Mouse (Mus musculus) liver, embryonic 12.5 days (tissue): Measurements from ENCODE around the gene Gli2. TPM values are rescaled to one million over a fixed set of nuclear protein-coding genes. Genes with fewer than 3 reads are reported as not detected.

Experiments
- ATAC-seq: fragments of 200-750 bp; cut with Nextera tagmentation; 2 replicates; pipeline ENCODE4 v1.8.0; 2017; ENCODE audit warnings: moderate number of reproducible peaks, mild to moderate bottlenecking, moderate library complexity
- H3K27ac ChIP-seq: fragments of 300-500 bp; sonication (generic); 2 replicates; pipeline ENCODE4 v1.5.1; 2016; ENCODE audit warnings: mild to moderate bottlenecking
- H3K27me3 ChIP-seq: fragments of 300-500 bp; sonication (generic); replicated peaks from 2 replicates; pipeline ENCODE4 v1.6.1; 2016; ENCODE audit warnings: mild to moderate bottlenecking, moderate library complexity
- H3K36me3 ChIP-seq: fragments of 300-500 bp; sonication (generic); 2 replicates; pipeline ENCODE4 v1.6.1; 2016; ENCODE audit warnings: mild to moderate bottlenecking, moderate library complexity
- H3K4me1 ChIP-seq: fragments of 300-500 bp; sonication (generic); 2 replicates; pipeline ENCODE4 v1.6.1; 2016
- H3K4me2 ChIP-seq: fragments of 300-500 bp; sonication (generic); 2 replicates; pipeline ENCODE4 v1.6.1; 2016; ENCODE audit warnings: mild to moderate bottlenecking, moderate library complexity
- H3K4me3 ChIP-seq: fragments of 300-500 bp; sonication (generic); 2 replicates; pipeline ENCODE4 v1.5.1; 2016; ENCODE audit warnings: mild to moderate bottlenecking, moderate library complexity
- H3K9ac ChIP-seq: fragments of 300-500 bp; sonication (generic); 2 replicates; pipeline ENCODE4 v1.6.1; 2016; ENCODE audit warnings: mild to moderate bottlenecking, moderate library complexity
- H3K9me3 ChIP-seq: fragments of 300-500 bp; sonication (generic); replicated peaks from 2 replicates; pipeline ENCODE4 v1.6.1; 2016; ENCODE audit warnings: mild to moderate bottlenecking, moderate library complexity
- WGBS: fragments of 180-500 bp; shearing (Covaris S2); methylation state at CpG from one replicate; pipeline ENCODE4 v1.1.7; 2016; ENCODE audit not compliant: insufficient replicate concordance; 5-methylcytosine and 5-hydroxymethylcytosine counted together
- polyA plus RNA-seq: library from polyadenylated mRNA; unstranded; fragments of >200 nt; fragmentation: Nextera tagmentation; extraction: Ambion mirVana; gene quantifications from 2 replicates; pipeline ENCODE4 v1.2.1, GENCODE M21; 2016

Gli2 gene
- polyA plus RNA-seq, 1 experiment from 2014 or later, result 1.1 TPM

DNA sequence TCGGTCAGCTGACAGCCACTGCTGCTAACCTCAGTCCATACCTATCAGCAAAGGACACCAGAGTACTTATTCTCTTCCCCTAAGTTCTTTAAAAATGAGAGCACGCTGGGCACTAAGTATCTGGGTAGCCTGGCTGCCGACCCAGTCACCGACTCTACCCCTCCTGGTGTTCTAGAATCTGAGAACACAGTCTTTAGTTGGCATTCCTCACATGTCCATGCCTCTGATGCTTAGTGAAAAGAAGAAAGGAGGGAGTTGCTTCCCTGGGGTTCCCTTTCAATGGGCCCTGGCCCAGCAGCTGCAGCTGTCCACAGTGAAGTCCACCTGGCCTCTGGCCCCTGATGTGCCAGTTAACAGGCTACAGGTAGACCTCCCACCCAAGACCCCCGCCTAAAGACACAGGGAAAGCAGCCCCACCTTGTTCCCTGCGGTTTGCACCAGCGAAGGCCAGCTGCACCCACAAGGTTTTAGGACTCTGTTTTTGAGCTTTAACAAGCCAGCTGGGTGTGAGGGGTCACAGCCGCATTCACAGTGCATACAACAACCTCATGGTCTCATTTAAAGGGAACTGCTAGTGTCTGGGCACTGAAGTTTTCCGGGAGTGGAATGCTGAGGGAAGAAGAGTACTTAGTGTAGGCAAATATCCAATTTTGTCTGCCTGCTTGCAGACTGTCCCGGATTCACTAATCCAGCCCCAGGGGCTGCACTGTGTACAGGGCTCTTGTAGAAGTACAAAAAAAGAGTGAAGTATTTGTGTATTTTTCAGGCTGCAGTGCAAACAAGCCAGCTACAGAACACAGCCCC lies 3.4 kb downstream of the Gli2 start:
- no peak overlapping the region for H3K9ac ChIP-seq
- H3K4me3 ChIP-seq, result no peak overlapping the region
- no peak overlapping the region for H3K27ac ChIP-seq
- WGBS, result 22% methylated on average over 10 of the region's 10 CpGs
- 0 out of 2 replicates have a peak, but pooled peaks cover 6% of the 10 kb centered on the region for H3K4me1 ChIP-seq
- H3K9me3 ChIP-seq, result no peaks in the 10 kb centered on the region
- no peak for ATAC-seq
- no peak overlapping the region for H3K4me2 ChIP-seq
- peaks cover 98% of the 10 kb centered on the region for H3K27me3 ChIP-seq
- no peaks in the 10 kb centered on the region for H3K36me3 ChIP-seq

DNA sequence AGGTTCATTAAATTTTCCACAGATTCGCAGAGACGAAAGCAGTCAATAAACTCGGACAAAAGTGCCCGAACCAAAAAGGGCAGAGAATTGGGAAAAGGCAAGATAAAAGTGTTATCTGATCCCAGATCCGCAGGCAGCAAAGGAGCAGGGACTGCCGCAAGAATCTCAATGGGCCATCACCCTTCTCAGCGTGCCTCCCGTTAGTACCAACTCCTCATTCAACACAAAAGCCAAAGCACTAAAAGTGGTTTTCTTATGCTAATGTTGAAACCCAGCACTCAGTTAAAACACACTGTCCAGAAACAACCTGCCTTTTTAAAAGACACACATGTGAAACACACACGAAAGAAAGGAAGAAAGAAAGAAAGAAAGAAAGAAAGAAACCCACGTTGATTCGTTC lies 4.4 kb downstream of the Gli2 start:
- H3K4me2 ChIP-seq, result no peak overlapping the region
- H3K36me3 ChIP-seq, result no peaks in the 10 kb centered on the region
- H3K9ac ChIP-seq, result no peak overlapping the region
- H3K27me3 ChIP-seq, result peaks cover 91% of the 10 kb centered on the region
- H3K9me3 ChIP-seq, result no peaks in the 10 kb centered on the region
- 0 out of 2 replicates have a peak, but pooled peaks cover 6% of the 10 kb centered on the region for H3K4me1 ChIP-seq
- WGBS, result 4% methylated on average over 11 of the region's 11 CpGs
- H3K27ac ChIP-seq, result no peak overlapping the region
- H3K4me3 ChIP-seq, result no peak overlapping the region
- no peak for ATAC-seq

DNA sequence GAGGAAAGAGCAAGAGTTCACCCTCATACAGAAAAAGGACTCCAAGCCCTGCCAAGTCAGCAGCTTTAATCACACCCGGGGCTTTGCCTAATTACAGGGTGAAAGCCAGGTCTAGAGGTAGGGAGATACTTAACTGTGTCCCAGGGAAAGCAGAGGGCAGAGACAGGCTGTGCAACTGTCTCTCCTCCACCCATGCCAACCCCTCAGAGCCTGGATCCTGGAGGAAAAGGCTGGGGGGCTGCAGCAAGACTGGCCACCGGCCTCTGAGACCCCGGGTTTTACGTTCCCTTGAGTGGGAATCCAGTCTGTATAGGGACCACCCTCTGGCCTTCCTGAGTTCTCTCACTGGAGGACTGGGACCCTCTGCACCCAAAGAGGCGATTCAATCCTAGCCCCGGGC lies 4.9 kb downstream of the Gli2 start:
- Histone ChIP-seq H3K4me3 (no peak overlapping the region), H3K27ac (no peak overlapping the region), H3K9me3 (no peaks in the 10 kb centered on the region), H3K27me3 (peaks cover 87% of the 10 kb centered on the region), H3K4me2 (no peak overlapping the region), H3K36me3 (no peaks in the 10 kb centered on the region), H3K4me1 (0 out of 2 replicates have a peak, but pooled peaks cover 6% of the 10 kb centered on the region), H3K9ac (no peak overlapping the region)
- WGBS, result 8% methylated on average over 6 of the region's 6 CpGs
- ATAC-seq, result no peak

DNA sequence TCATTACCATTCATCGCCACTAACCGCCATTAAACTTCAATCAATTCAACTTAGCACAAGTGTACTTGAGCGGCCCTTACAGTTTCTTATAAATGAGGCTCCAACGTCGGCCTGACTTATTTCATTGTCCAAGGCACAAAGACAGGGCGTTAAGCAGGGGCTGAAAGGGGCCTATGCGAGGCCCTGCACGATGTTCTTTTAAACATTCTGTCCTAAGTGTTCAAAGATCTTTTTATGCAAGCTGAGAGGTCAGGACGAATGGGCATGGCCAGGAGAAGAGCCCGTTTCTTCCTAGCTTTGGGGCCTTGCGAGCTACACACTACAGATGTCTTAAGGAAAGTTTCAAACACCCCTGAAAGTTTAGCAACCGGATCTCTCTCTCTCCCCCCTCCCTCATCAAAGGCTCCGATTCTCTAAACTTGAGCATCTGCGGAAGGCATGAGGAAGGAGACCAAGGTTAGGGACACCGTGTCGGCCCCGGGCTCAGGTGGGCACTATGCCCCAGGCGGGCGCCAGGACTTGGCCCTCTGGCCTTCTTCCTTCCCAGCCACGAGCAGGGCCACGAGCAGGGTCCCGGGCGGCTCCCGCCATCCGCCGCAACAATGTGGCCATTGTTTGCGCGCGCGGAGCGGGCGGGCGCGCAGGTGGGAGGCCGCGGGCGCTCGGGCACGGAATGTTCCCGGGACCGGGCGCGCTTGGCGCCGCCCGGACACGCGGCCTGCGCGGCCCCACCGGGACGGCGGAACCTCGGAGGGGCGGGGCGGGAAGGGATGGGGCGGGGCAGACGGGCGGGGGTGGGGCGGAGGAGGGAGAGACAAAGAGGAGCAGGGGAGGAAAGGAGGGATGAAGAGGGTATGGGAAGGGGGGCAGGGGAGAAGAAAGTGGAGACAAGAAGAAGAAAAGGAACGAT lies 5.7 kb downstream of the Gli2 start:
- H3K36me3 ChIP-seq, result no peaks in the 10 kb centered on the region
- 6% methylated on average over 58 of the region's 61 CpGs for WGBS
- ATAC-seq, result no peak
- peak overlapping the region; percentile 73 for H3K4me2 ChIP-seq
- peak overlapping the region; percentile 60; the same call in 1 of the 2 replicates for H3K27ac ChIP-seq
- H3K9ac ChIP-seq, result peak overlapping the region; percentile 52; the same call in 1 of the 2 replicates
- 0 out of 2 replicates have a peak, but pooled peaks cover 6% of the 10 kb centered on the region for H3K4me1 ChIP-seq
- H3K9me3 ChIP-seq, result no peaks in the 10 kb centered on the region
- H3K27me3 ChIP-seq, result peaks cover 78% of the 10 kb centered on the region
- H3K4me3 ChIP-seq, result peak overlapping the region; percentile 57

DNA sequence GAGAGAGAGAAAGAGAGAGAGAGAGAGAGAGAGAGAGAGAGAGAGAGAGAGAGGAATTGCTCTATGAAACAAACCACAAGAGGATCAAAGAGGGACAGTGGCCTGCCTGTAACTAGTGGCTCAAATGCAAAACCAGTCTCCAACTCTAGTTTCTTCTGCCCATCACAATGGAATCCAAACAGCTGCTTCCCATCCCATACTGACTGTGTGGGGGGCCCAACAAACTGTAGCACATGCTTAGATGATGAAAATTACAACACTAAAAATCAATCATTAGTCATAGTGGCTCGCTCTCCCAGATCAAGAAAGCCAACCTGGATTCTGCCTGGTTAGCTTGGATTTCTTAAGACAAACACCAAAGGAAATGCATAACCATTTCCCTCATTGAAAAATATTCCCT lies 15.0 kb downstream of the Gli2 start:
- H3K4me1 ChIP-seq, result peaks cover 12% of the 10 kb centered on the region; the same call in 1 of the 2 replicates
- no peak overlapping the region for H3K4me2 ChIP-seq
- no peak overlapping the region for H3K27ac ChIP-seq
- no peaks in the 10 kb centered on the region for H3K27me3 ChIP-seq
- 78% methylated on average over 1 of the region's 1 CpGs for WGBS
- no peaks in the 10 kb centered on the region for H3K9me3 ChIP-seq
- no peak for ATAC-seq
- no peak overlapping the region for H3K9ac ChIP-seq
- H3K4me3 ChIP-seq, result no peak overlapping the region
- no peaks in the 10 kb centered on the region for H3K36me3 ChIP-seq

DNA sequence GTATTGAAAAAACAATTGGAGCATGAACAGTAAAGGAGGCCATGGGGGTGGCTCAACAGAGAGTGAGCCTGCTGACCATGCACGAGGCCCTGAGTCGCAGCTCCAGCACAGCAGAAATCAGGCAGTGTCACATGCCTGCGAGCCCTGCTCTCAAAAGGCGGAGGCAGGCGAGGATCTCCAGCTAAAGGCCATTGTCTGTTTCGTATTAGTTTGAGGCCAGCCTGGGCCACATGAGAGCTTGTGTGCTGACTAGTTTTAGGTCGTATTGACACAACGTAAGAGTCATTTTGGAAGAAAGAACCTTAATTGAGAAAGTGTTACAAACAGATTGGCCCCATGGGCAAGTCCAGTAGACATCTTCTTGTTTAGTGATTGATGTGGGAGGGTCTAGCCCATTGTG lies 17.5 kb downstream of the Gli2 start:
- no peak for ATAC-seq
- Histone ChIP-seq H3K4me1 (peaks cover 18% of the 10 kb centered on the region; the same call in 1 of the 2 replicates), H3K27ac (no peak overlapping the region), H3K9me3 (no peaks in the 10 kb centered on the region), H3K4me3 (no peak overlapping the region), H3K36me3 (no peaks in the 10 kb centered on the region), H3K9ac (no peak overlapping the region), H3K4me2 (no peak overlapping the region), H3K27me3 (no peaks in the 10 kb centered on the region)
- WGBS, result 81% methylated on average over 8 of the region's 8 CpGs

DNA sequence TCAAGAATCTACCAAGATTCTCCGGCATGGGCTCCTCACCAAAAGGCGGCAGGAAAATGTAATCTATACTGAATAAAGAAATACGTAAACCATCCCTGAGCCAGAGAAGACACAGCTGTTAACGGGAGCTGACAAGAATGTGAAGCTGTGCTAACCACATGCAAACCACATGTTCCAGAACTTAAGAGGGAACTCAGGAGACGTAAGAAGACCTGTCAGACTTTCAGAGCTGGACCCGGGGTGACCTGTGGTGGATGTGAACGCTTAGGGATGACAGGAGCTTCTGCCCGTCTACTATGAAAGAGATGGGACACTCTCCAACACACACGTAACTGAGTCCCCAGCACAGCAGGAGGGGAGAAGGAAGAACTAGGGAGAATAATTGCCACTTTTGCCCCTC lies 18.1 kb downstream of the Gli2 start:
- H3K9ac ChIP-seq, result no peak overlapping the region
- no peak for ATAC-seq
- H3K27ac ChIP-seq, result no peak overlapping the region
- H3K9me3 ChIP-seq, result no peaks in the 10 kb centered on the region
- H3K4me3 ChIP-seq, result no peak overlapping the region
- H3K4me1 ChIP-seq, result peaks cover 18% of the 10 kb centered on the region; the same call in 1 of the 2 replicates
- WGBS, result 45% methylated on average over 9 of the region's 9 CpGs
- no peaks in the 10 kb centered on the region for H3K36me3 ChIP-seq
- H3K4me2 ChIP-seq, result no peak overlapping the region
- H3K27me3 ChIP-seq, result no peaks in the 10 kb centered on the region

DNA sequence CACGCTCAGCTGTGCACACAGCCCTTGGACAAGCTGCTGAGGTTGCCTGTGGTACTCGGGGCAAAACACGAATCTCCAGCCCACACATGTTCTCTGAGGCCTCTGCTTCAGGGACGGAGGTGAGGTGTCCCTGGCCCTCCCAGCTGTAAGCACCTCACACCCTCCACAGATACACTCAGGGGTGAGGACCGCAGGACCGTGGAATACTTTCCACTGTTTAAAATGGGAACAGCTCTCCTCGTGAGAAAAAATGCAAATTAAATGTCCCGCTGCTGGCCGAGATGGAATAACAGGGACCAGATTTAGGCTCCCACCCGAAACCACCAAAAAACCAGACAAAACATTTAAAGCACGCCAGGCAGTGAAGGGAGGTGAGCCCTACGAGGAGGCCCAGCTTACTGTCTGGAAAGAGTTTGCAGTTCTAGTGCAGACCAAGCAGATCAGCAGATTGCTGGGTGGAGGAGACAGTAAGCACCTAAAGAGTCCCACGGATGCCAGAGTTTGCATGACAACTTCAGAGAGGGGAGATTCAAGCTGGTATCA lies 19.2 kb downstream of the Gli2 start:
- peak; percentile 17; the same call in 1 of the 2 replicates for ATAC-seq
- Histone ChIP-seq H3K9me3 (no peaks in the 10 kb centered on the region), H3K27me3 (no peaks in the 10 kb centered on the region), H3K4me1 (peaks cover 18% of the 10 kb centered on the region; the same call in 1 of the 2 replicates), H3K27ac (peak overlapping the region; percentile 45; the same call in 1 of the 2 replicates), H3K9ac (no peak overlapping the region), H3K36me3 (no peaks in the 10 kb centered on the region), H3K4me3 (no peak overlapping the region), H3K4me2 (no peak overlapping the region)
- 45% methylated on average over 13 of the region's 13 CpGs for WGBS

DNA sequence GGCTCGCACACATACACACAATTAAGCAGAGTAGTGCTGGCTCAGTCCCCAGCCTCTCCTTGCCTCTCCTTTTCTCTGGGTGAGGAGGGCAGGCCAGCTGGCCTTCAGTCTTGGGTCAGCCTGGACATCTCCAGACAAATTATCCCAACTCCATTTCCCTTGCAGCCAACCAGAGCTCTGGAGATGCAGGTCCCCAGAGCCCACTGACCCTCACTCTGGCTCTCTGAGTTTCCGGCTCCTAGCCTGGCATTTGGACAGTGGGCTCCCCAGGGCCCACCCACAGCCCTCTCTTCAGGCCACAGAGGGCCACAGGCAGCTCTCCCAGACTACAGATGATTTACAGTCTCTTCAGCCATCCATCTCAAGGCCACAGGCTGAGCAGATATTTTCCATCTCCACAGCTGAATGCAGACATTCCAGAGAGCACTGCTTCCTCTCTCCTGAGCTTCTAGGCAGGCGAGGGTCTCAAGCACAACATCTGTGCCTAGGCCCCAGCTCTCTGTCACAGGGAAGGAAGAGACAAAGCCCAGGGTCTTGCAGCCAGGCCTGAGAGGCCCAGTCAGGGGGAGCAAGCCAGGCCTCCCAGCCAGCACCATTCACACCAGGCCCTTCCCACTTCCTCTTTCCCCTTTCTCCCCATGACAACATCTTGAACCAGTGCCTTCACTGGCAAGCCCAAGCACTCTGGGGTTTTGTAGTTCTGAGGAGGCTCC lies 19.8 kb downstream of the Gli2 start:
- WGBS, result 46% methylated on average over 3 of the region's 3 CpGs

DNA sequence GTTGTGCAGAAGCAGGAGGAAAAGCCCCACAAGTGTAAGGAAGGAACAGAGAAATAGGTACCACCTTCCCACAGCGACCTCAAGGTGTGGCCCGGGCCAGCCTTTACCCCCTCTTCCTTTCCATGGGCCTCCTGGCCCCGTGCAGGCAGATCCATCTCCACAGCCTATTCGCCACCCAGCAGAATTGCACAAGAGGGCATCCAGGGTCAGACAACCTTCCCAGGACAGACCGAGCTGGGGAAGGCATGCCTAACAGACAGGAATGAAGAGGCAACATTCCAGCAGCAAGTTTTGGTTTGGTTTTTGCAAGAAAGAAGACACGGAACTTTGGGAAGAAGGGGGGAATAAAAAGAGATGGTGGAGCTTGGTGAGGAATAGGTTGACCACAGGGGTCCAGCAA lies 22.2 kb downstream of the Gli2 start:
- no peaks in the 10 kb centered on the region for H3K27me3 ChIP-seq
- H3K4me2 ChIP-seq, result no peak overlapping the region
- no peak overlapping the region for H3K4me3 ChIP-seq
- no peak overlapping the region for H3K9ac ChIP-seq
- peaks cover 18% of the 10 kb centered on the region; the same call in 1 of the 2 replicates for H3K4me1 ChIP-seq
- H3K36me3 ChIP-seq, result no peaks in the 10 kb centered on the region
- 61% methylated on average over 6 of the region's 6 CpGs for WGBS
- H3K9me3 ChIP-seq, result no peaks in the 10 kb centered on the region
- ATAC-seq, result no peak
- no peak overlapping the region for H3K27ac ChIP-seq

More for the DNA sequence above, 19.8 kb downstream of the Gli2 start:
- Histone ChIP-seq H3K27ac (peak overlapping the region; percentile 67), H3K27me3 (no peaks in the 10 kb centered on the region), H3K9me3 (no peaks in the 10 kb centered on the region), H3K9ac (no peak overlapping the region), H3K36me3 (no peaks in the 10 kb centered on the region), H3K4me3 (no peak overlapping the region), H3K4me2 (no peak overlapping the region), H3K4me1 (peaks cover 18% of the 10 kb centered on the region; the same call in 1 of the 2 replicates)
- peak; percentile 61 for ATAC-seq

DNA sequence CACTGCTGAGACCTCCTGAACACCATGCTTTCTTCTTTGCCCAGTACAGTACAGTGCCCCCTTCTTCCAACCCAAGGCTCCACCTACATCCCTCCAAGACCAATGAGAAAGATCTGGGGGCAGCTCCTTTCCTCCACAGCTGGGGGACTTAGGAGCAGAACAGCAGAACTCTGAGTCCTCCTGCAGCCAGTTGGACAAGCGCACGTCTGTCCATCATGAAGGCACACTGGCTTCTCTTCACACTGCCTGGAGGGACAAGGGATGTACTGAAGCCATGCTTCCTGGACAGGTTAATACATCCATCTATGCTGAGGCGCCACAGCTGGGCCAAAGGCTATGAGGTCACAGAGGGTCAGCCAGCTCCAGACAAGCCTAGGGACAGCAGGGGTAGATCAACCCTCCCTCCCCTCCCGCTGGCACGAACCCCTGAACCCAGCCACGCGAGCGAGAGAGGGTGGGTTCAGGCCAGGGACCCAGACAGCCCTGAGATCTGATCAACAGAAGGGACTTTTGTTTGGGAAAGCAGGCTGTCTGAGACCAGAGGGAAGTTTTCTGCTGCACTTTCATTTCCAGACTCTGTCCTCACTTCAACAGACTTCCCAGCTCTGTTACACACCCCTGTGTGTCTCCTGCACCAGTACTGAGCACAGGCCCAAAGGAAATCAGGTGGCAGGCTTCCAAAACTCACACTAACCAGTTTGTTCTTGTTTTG lies 27.6 kb downstream of the Gli2 start:
- 56% methylated on average over 8 of the region's 8 CpGs for WGBS
- Histone ChIP-seq H3K36me3 (no peaks in the 10 kb centered on the region), H3K9me3 (no peaks in the 10 kb centered on the region), H3K27ac (no peak overlapping the region), H3K4me1 (peaks cover 6% of the 10 kb centered on the region; the same call in 1 of the 2 replicates), H3K4me3 (no peak overlapping the region), H3K9ac (no peak overlapping the region), H3K27me3 (no peaks in the 10 kb centered on the region), H3K4me2 (no peak overlapping the region)
- ATAC-seq, result no peak; the same call in 1 of the 2 replicates
